Mouse (Mus musculus): ENCODE measurements around the gene Ttc32.

DNA sequence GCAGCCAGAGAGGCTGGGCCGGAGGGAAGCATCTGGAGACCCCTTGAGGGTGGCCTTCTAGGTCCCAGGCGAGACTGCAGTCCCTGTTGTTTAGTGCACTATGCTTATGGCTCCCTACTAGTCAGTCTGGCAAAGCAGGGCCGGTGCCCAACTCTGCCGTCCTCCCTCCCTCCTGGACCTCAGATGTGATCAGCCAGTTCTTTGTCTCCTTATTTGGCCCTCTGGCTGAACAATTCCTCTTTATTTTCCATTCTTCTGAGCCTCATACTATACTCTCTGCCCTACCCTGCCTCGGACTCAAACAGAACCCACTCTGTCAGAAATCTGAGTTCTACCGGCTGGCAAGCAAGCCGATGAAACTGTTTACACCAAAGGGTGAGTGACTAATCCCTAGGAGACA, 23.5 kb downstream of the Ttc32 start:
- no peak for TF ChIP-seq CTCF (IDR thresholded peaks at IDR 0.05)
- TF ChIP-seq POLR2A (IDR thresholded peaks at IDR 0.05; ENCODE audit: insufficient read depth, low read depth, low read length) = no peak
- TF ChIP-seq EP300 (IDR thresholded peaks at IDR 0.05; ENCODE audit: insufficient read depth, low read depth, low read length) = no peak

Data from heart, adult 2 months (tissue).